Mouse (Mus musculus) liver, embryonic 11.5 days (tissue): ENCODE results near the gene Mettl15. TPM values are rescaled to one million over a fixed set of nuclear protein-coding genes. Genes with fewer than 3 reads are reported as not detected.

ENCODE experiments used
- ATAC-seq: fragments of 200-750 bp; cut with Nextera tagmentation; replicated peaks from 2 replicates; pipeline ENCODE4 v1.8.0; 2017; ENCODE audit warnings: moderate number of reproducible peaks, mild to moderate bottlenecking, moderate TSS enrichment, moderate library complexity; ENCODE audit not compliant: low FRiP score
- DNase-seq: peaks from one replicate; pipeline ENCODE4 v3.0.0-alpha.2; 2017; ENCODE audit warnings: low spot score
- H3K27ac ChIP-seq: fragments of 300-500 bp; sonication (generic); 2 replicates; pipeline ENCODE4 v1.5.1; 2014; ENCODE audit warnings: mild to moderate bottlenecking, low read depth, low read length, control low read depth
- H3K27me3 ChIP-seq: fragments of 300-500 bp; sonication (generic); replicated peaks from 2 replicates; pipeline ENCODE4 v1.6.1; 2014; ENCODE audit warnings: low read length, mixed read lengths; ENCODE audit not compliant: control insufficient read depth, insufficient read depth
- H3K36me3 ChIP-seq: fragments of 300-500 bp; sonication (generic); 2 replicates; pipeline ENCODE4 v1.6.1; 2014; ENCODE audit warnings: mild to moderate bottlenecking, low read length, moderate library complexity, mixed read lengths; ENCODE audit not compliant: control insufficient read depth, insufficient read depth
- H3K4me1 ChIP-seq: fragments of 300-500 bp; sonication (generic); replicated peaks from 2 replicates; pipeline ENCODE4 v1.6.1; 2014; ENCODE audit warnings: low read length, mixed read lengths; ENCODE audit not compliant: control insufficient read depth, insufficient read depth
- H3K4me2 ChIP-seq: fragments of 300-500 bp; sonication (generic); 2 replicates; pipeline ENCODE4 v1.6.1; 2014; ENCODE audit warnings: mild to moderate bottlenecking, control low read depth, moderate library complexity
- H3K4me3 ChIP-seq: fragments of 300-500 bp; sonication (generic); 2 replicates; pipeline ENCODE4 v1.5.1; 2014; ENCODE audit warnings: low read depth, low read length, control low read depth
- H3K9ac ChIP-seq: fragments of 300-500 bp; sonication (generic); 2 replicates; pipeline ENCODE4 v1.6.1; 2014; ENCODE audit warnings: low read depth, low read length, control low read depth
- H3K9me3 ChIP-seq: fragments of 300-500 bp; sonication (generic); 2 replicates; pipeline ENCODE4 v1.6.1; 2016; ENCODE audit warnings: low read length, inconsistent platforms, mixed read lengths; ENCODE audit not compliant: control insufficient read depth
- WGBS: fragments of 180-500 bp; shearing (Covaris S2); extraction: QIAGEN DNeasy Blood & Tissue Kit; methylation state at CpG from one replicate; pipeline ENCODE4 v1.1.7; 2014; 5-methylcytosine and 5-hydroxymethylcytosine counted together
- polyA plus RNA-seq: library from polyadenylated mRNA; unstranded; fragments of >200 nt; fragmentation: Nextera tagmentation; extraction: Ambion mirVana; gene quantifications from 2 replicates; pipeline ENCODE4 v1.2.1, GENCODE M21; 2014

Mettl15 gene
- polyA plus RNA-seq, 1 experiment from 2014 or later, result 12.4 TPM

- Histone ChIP-seq H3K27me3 (no peaks in the 10 kb centered on the region), H3K9me3 (no peaks in the 10 kb centered on the region), H3K4me2 (no peak overlapping the region), H3K4me3 (no peak overlapping the region), H3K27ac (no peak overlapping the region), H3K36me3 (no peaks in the 10 kb centered on the region), H3K9ac (no peak overlapping the region), H3K4me1 (no peaks in the 10 kb centered on the region)
- ATAC-seq (no peak), DNase-seq (no peak)
These were observed 133.3 kb downstream of the Mettl15 start for GRCm38 (mm10) chr2:109147292-109147691.

GRCm38 (mm10) chr2:109144410-109144809 is 136.1 kb downstream of the Mettl15 start:
- no peak overlapping the region for H3K27ac ChIP-seq
- H3K9me3 ChIP-seq, result no peaks in the 10 kb centered on the region
- no peaks in the 10 kb centered on the region for H3K4me1 ChIP-seq
- DNase-seq, result no peak
- 81% methylated on average over 2 of the region's 2 CpGs for WGBS
- H3K4me3 ChIP-seq, result no peak overlapping the region
- H3K27me3 ChIP-seq, result no peaks in the 10 kb centered on the region
- H3K4me2 ChIP-seq, result no peak overlapping the region
- H3K9ac ChIP-seq, result no peak overlapping the region
- ATAC-seq, result no peak
- H3K36me3 ChIP-seq, result no peaks in the 10 kb centered on the region

DNA sequence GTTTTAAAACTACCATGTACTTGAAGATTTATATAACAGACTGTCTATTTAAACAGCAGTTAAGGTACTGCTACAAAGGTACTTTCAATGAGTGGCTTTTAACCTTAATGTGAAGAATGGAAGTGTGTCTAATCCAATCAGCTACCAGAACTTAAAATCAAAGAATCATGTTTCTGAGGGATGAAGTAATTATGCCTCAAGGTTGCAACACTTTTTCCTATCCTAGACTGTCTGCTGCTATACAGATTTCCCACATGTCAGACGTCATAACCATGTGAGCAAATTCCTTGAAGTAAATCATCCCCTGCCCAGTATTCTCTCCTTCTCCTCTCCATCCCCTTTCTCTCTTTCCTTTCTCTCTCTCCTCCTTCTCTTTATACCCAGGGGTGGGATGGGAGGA is 140.2 kb downstream of the Mettl15 start:
- H3K4me1 ChIP-seq, result no peaks in the 10 kb centered on the region
- no peak overlapping the region for H3K27ac ChIP-seq
- no peak overlapping the region for H3K4me2 ChIP-seq
- no peak overlapping the region for H3K4me3 ChIP-seq
- ATAC-seq (no peak), DNase-seq (no peak)
- no peaks in the 10 kb centered on the region for H3K27me3 ChIP-seq
- 59% methylated on average over 1 of the region's 1 CpGs for WGBS
- H3K9me3 ChIP-seq, result no peaks in the 10 kb centered on the region
- no peaks in the 10 kb centered on the region for H3K36me3 ChIP-seq
- H3K9ac ChIP-seq, result no peak overlapping the region

DNA sequence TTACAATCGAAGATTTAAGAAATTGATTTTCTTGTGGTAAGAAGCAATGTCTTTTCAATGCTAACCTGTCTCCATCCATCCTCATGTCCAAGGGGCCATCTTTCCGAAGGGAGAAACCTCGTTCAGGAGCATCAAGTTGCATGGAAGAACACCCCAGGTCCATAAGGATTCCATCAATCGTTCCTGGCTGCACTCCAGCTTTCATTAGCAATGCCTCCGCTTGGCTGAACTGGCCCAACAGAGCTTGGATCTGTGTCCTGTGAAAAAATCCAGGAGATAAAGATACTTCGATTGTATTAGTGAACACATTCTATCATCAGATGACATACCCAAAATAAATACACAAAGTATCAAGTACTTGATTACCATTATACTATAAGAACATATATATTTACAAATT is 143.3 kb downstream of the Mettl15 start:
- H3K36me3 ChIP-seq, result no peaks in the 10 kb centered on the region
- WGBS, result 84% methylated on average over 6 of the region's 6 CpGs
- H3K9me3 ChIP-seq, result no peaks in the 10 kb centered on the region
- no peak for DNase-seq
- H3K27me3 ChIP-seq, result no peaks in the 10 kb centered on the region
- H3K4me1 ChIP-seq, result no peaks in the 10 kb centered on the region
- H3K4me2 ChIP-seq, result no peak overlapping the region
- H3K4me3 ChIP-seq, result no peak overlapping the region
- H3K27ac ChIP-seq, result no peak overlapping the region
- ATAC-seq, result no peak
- no peak overlapping the region for H3K9ac ChIP-seq

DNA sequence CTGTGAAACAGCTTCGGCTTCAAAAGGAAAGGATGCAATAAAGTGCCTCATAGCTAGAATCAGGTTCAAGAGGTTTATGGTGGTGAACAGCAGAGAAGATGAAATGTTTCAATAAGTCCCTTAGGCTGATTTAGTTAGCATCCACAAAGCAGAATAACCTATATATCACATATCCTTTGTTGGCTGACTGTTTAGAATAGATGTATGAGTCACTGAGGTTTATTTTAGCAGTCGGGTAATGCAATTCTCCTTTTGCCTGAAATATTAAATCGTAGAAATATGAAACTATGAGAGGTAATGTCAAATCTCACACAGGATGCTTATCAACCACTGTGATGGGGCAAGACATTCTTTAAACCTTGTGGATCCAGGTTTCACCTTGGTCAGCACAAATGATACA is 149.8 kb downstream of the Mettl15 start:
- ATAC-seq (no peak), DNase-seq (no peak)
- no peak overlapping the region for H3K4me2 ChIP-seq
- H3K36me3 ChIP-seq, result no peaks in the 10 kb centered on the region
- no peak overlapping the region for H3K4me3 ChIP-seq
- H3K9me3 ChIP-seq, result no peaks in the 10 kb centered on the region
- 90% methylated on average over 3 of the region's 3 CpGs for WGBS
- H3K27me3 ChIP-seq, result no peaks in the 10 kb centered on the region
- H3K4me1 ChIP-seq, result no peaks in the 10 kb centered on the region
- H3K27ac ChIP-seq, result no peak overlapping the region
- H3K9ac ChIP-seq, result no peak overlapping the region

DNA sequence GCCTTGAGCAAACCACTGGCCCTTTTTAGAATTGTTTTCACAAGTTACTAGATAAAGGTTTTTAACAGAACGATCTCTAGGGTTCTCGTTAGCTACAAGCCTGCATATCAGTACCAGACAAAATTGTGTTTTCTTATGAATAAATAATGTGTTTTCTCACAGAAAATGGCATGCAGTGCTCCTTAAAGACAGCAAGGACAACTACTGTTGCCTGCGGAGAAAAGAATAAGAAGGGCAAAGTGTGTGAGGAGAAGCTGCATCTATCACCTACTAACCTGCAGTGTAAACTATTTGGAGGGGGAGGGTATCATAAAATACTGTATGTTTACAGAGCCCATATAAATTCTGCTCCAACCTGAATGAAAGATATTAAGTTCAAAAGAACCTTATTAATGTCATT is 150.6 kb downstream of the Mettl15 start:
- Histone ChIP-seq H3K9me3 (no peaks in the 10 kb centered on the region), H3K9ac (no peak overlapping the region), H3K4me2 (no peak overlapping the region), H3K4me3 (no peak overlapping the region), H3K27me3 (no peaks in the 10 kb centered on the region), H3K4me1 (no peaks in the 10 kb centered on the region), H3K27ac (no peak overlapping the region), H3K36me3 (no peaks in the 10 kb centered on the region)
- 88% methylated on average over 3 of the region's 3 CpGs for WGBS
- DNase-seq, result no peak
- ATAC-seq, result no peak

DNA sequence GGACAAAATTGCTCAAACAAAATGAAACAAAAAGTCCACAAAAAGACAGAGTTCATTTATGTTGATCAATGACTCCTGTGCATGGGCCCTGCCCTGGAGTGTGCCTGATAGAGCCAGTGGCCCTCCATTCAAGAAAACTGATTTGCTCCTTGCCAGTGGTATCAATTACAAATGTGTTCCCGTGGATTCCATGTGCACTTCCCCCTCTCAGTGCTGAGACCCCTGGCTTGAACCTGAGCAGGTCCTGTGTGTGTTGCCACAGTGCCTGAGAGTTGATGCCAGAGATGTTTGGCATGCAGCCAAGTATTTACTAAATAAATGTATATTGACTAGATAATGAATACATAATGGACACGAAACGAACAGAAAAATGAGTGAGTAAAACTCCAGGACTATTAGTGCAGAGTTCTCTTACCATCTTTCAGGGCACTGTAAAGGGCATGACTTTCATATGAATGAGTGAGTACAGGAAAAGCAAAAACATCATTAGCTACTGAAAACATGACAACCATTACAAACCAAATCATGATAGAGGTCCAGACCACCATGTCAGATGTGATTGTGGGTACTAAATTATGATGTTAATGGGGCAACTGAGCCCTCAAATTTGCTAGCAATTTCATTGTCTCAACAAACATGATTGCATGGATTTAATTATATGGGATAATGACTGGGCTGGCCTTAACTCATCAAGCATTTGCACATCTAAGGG is 174.6 kb downstream of the Mettl15 start:
- Histone ChIP-seq H3K9me3 (no peaks in the 10 kb centered on the region), H3K4me3 (no peak overlapping the region), H3K27ac (no peak overlapping the region), H3K27me3 (no peaks in the 10 kb centered on the region), H3K4me1 (no peaks in the 10 kb centered on the region), H3K4me2 (no peak overlapping the region), H3K36me3 (no peaks in the 10 kb centered on the region), H3K9ac (no peak overlapping the region)
- no peak for DNase-seq
- WGBS, result 73% methylated on average over 3 of the region's 3 CpGs
- no peak for ATAC-seq

- no peaks in the 10 kb centered on the region for H3K4me1 ChIP-seq
- no peaks in the 10 kb centered on the region for H3K36me3 ChIP-seq
- H3K9ac ChIP-seq, result no peak overlapping the region
- H3K9me3 ChIP-seq, result no peaks in the 10 kb centered on the region
- WGBS, result 78% methylated on average over 2 of the region's 2 CpGs
- DNase-seq (no peak), ATAC-seq (no peak)
- H3K27ac ChIP-seq, result no peak overlapping the region
- H3K4me3 ChIP-seq, result no peak overlapping the region
- no peaks in the 10 kb centered on the region for H3K27me3 ChIP-seq
- H3K4me2 ChIP-seq, result no peak overlapping the region
These were observed 230.9 kb downstream of the Mettl15 start for GRCm38 (mm10) chr2:109049686-109050085.
